Mouse (Mus musculus) midbrain, postnatal 0 days (tissue): ENCODE results near the gene Mmrn2. TPM values are rescaled to one million over a fixed set of nuclear protein-coding genes. Genes with fewer than 3 reads are reported as not detected.
"Not testable (repeated sequence)": the region's sequence is repeated elsewhere in the genome, so short reads cannot be mapped to it uniquely, and the experiment has no call there.

ENCODE experiments used
- ATAC-seq: fragments of 200-750 bp; cut with Nextera tagmentation; 2 replicates; pipeline ENCODE4 v1.8.0; 2017; ENCODE audit warnings: moderate number of reproducible peaks, mild to moderate bottlenecking, moderate TSS enrichment, moderate library complexity; ENCODE audit not compliant: low FRiP score
- DNase-seq: peaks from one replicate; pipeline ENCODE4 v3.0.0-alpha.2; 2015; ENCODE audit warnings: low spot score
- H3K27ac ChIP-seq: fragments of 300-500 bp; sonication (generic); 2 replicates; pipeline ENCODE4 v1.5.1; 2014; ENCODE audit warnings: low read depth, mild to moderate bottlenecking, low read length, mixed read lengths
- H3K27me3 ChIP-seq: fragments of 300-500 bp; sonication (generic); 2 replicates; pipeline ENCODE4 v1.6.1; 2014; ENCODE audit warnings: low read length, control low read depth, mixed read lengths; ENCODE audit not compliant: insufficient read depth
- H3K36me3 ChIP-seq: fragments of 300-500 bp; sonication (generic); 2 replicates; pipeline ENCODE4 v1.6.1; 2014; ENCODE audit warnings: low read length, control low read depth, mixed read lengths; ENCODE audit not compliant: insufficient read depth
- H3K4me1 ChIP-seq: fragments of 300-500 bp; sonication (generic); 2 replicates; pipeline ENCODE4 v1.6.1; 2014; ENCODE audit warnings: mild to moderate bottlenecking, control low read depth, antibody characterized with exemption, low read length, mixed read lengths; ENCODE audit not compliant: insufficient read depth
- H3K4me2 ChIP-seq: fragments of 300-500 bp; sonication (generic); 2 replicates; pipeline ENCODE4 v1.6.1; 2014; ENCODE audit warnings: low read depth, mild to moderate bottlenecking, low read length, mixed read lengths; ENCODE audit not compliant: poor library complexity, severe bottlenecking
- H3K4me3 ChIP-seq: fragments of 300-500 bp; sonication (generic); 2 replicates; pipeline ENCODE4 v1.5.1; 2014; ENCODE audit warnings: low read depth, mild to moderate bottlenecking, low read length, moderate library complexity
- H3K9ac ChIP-seq: fragments of 300-500 bp; sonication (generic); replicated peaks from 2 replicates; pipeline ENCODE4 v1.6.1; 2014; ENCODE audit warnings: mild to moderate bottlenecking, low read length, moderate library complexity, mixed read lengths; ENCODE audit not compliant: poor library complexity, severe bottlenecking
- H3K9me3 ChIP-seq: fragments of 300-500 bp; sonication (generic); 2 replicates; pipeline ENCODE4 v1.6.1; 2016; ENCODE audit warnings: low read length, control low read depth
- CTCF ChIP-seq: IDR thresholded peaks from 2 replicates; pipeline ENCODE4 v1.5.1; 2016; ENCODE audit warnings: antibody characterized with exemption, mild to moderate bottlenecking
- WGBS: fragments of 180-500 bp; shearing (Covaris S2); extraction: QIAGEN DNeasy Blood & Tissue Kit; methylation state at CpG from one replicate; pipeline ENCODE4 v1.1.7; 2014; 5-methylcytosine and 5-hydroxymethylcytosine counted together
- polyA plus RNA-seq: library from polyadenylated mRNA; unstranded; fragments of >200 nt; fragmentation: Nextera tagmentation; extraction: Ambion mirVana; gene quantifications from 2 replicates; pipeline ENCODE4 v1.2.1, GENCODE M21; 2015
- total RNA-seq: library from RNA; depleted of rRNA; stranded (reverse); fragments of >200 nt; gene quantifications from 2 replicates; pipeline ENCODE4 v1.2.3, GENCODE M21; 2014

Gene Mmrn2
- total and polyA plus RNA-seq, 2 experiments from 2014 or later, result 2.1 to 2.9 TPM

DNA sequence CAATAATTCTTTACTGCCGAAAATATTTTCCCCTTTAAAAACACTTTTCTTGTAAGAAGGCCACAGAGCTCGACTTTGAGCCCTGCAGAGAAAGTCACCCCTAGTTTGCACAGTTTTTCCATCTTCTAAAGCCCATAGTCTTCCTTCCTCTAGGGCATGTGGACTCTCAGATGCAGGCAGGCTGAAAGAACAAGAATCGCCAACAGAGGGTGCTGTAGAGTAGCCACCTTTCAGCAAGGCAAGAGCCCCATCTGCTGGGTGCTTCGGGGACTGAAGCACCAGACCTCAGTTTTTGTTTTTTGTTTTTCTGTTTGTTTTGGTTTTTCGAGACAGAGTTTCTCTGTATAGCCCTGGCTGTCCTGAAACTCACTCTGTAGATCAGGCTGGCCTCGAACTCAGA lies 25.9 kb downstream of the Mmrn2 start:
- Histone ChIP-seq H3K9ac (no peak overlapping the region), H3K4me1 (no peaks in the 10 kb centered on the region), H3K27ac (no peak overlapping the region), H3K27me3 (no peaks in the 10 kb centered on the region), H3K9me3 (no peaks in the 10 kb centered on the region), H3K36me3 (peaks cover 3% of the 10 kb centered on the region; the same call in 1 of the 2 replicates), H3K4me3 (no peak overlapping the region), H3K4me2 (no peak overlapping the region)
- TF ChIP-seq CTCF, result peak; percentile 87
- peak; percentile 61 for DNase-seq
- 53% methylated on average over 6 of the region's 6 CpGs for whole genome bisulfite sequencing
- no peak for ATAC-seq

- Histone ChIP-seq H3K36me3 (peaks cover 9% of the 10 kb centered on the region; the same call in 1 of the 2 replicates), H3K4me2 (no peak overlapping the region), H3K4me3 (no peak overlapping the region), H3K27ac (no peak overlapping the region), H3K9me3 (no peaks in the 10 kb centered on the region), H3K9ac (no peak overlapping the region), H3K4me1 (no peaks in the 10 kb centered on the region), H3K27me3 (no peaks in the 10 kb centered on the region)
- 87% methylated on average over 8 of the region's 8 CpGs for WGBS
- no peak for TF ChIP-seq CTCF
- no peak for ATAC-seq
- no peak for DNase-seq
Observed at GRCm38 (mm10) chr14:34402871-34403270, 27.6 kb downstream of the Mmrn2 start.

DNA sequence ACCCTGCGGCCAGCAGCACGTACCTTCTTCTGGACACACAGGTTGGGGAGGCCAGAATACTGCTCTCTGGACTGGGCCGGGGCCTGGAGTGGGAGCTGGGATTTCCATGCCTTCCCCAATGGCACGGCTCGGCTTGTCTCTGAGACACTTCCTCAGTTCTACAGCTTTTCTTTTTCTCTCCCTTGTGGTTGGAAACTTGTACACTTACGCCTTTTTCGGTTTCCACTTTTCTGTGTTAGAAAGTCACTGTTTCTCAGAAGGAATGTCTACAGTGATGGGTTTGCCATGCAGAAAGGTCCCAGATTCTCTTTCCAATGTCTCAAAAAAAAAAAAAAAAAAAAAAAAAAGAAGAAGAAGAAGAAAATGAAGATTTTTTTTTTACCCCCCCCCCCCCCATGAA lies 28.2 kb downstream of the Mmrn2 start:
- no peak for DNase-seq
- TF ChIP-seq CTCF, result no peak
- 97% methylated on average over 7 of the region's 7 CpGs for WGBS
- Histone ChIP-seq H3K27me3 (no peaks in the 10 kb centered on the region), H3K4me3 (no peak overlapping the region), H3K9me3 (no peaks in the 10 kb centered on the region), H3K9ac (no peak overlapping the region), H3K4me1 (no peaks in the 10 kb centered on the region), H3K27ac (no peak overlapping the region), H3K4me2 (no peak overlapping the region), H3K36me3 (peaks cover 9% of the 10 kb centered on the region; the same call in 1 of the 2 replicates)
- no peak for ATAC-seq

- no peaks in the 10 kb centered on the region for H3K4me1 ChIP-seq
- 94% methylated on average over 6 of the region's 6 CpGs for WGBS
- H3K27ac ChIP-seq, result no peak overlapping the region
- no peaks in the 10 kb centered on the region for H3K27me3 ChIP-seq
- H3K4me3 ChIP-seq, result no peak overlapping the region
- TF ChIP-seq CTCF, result no peak
- DNase-seq (no peak), ATAC-seq (no peak)
- no peak overlapping the region for H3K4me2 ChIP-seq
- H3K36me3 ChIP-seq, result peaks cover 27% of the 10 kb centered on the region; the same call in 1 of the 2 replicates
- no peak overlapping the region for H3K9ac ChIP-seq
- H3K9me3 ChIP-seq, result no peaks in the 10 kb centered on the region
Observed at GRCm38 (mm10) chr14:34410716-34411115, 35.5 kb downstream of the Mmrn2 start.

- H3K36me3 ChIP-seq, result peaks cover 24% of the 10 kb centered on the region; the same call in 1 of the 2 replicates
- no peak for DNase-seq
Observed at GRCm38 (mm10) chr14:34412164-34412896, 37.1 kb downstream of the Mmrn2 start.

GRCm38 (mm10) chr14:34416946-34417345 lies 41.7 kb downstream of the Mmrn2 start:
- H3K9me3 ChIP-seq, H3K4me1 ChIP-seq, H3K27me3 ChIP-seq, ATAC-seq, H3K9ac ChIP-seq, DNase-seq, H3K4me2 ChIP-seq, H3K4me3 ChIP-seq, H3K27ac ChIP-seq: not testable (repeated sequence)
- WGBS, result 97% methylated on average over 4 of the region's 4 CpGs
- peaks cover 24% of the 10 kb centered on the region; the same call in 1 of the 2 replicates for H3K36me3 ChIP-seq

More at GRCm38 (mm10) chr14:34412164-34412896, 37.1 kb downstream of the Mmrn2 start:
- no peaks in the 10 kb centered on the region for H3K9me3 ChIP-seq
- no peak overlapping the region for H3K4me3 ChIP-seq
- H3K4me2 ChIP-seq, result no peak overlapping the region
- no peak for ATAC-seq
- H3K4me1 ChIP-seq, result no peaks in the 10 kb centered on the region
- WGBS, result 92% methylated on average over 7 of the region's 7 CpGs
- no peak overlapping the region for H3K27ac ChIP-seq
- H3K27me3 ChIP-seq, result no peaks in the 10 kb centered on the region
- no peak overlapping the region for H3K9ac ChIP-seq
- no peak for TF ChIP-seq CTCF
